Mouse (Mus musculus) forebrain, embryonic 12.5 days (tissue): ENCODE data around the gene Adamtsl5. TPM values are rescaled to one million over a fixed set of nuclear protein-coding genes. Genes with fewer than 3 reads are reported as not detected.

Experiments used
- ATAC-seq: fragments of 200-750 bp; cut with Nextera tagmentation; 2 replicates; pipeline ENCODE4 v1.8.0; 2017; ENCODE audit warnings: moderate TSS enrichment; ENCODE audit not compliant: low FRiP score
- H3K27ac ChIP-seq: fragments of 300-500 bp; sonication (generic); 2 replicates; pipeline ENCODE4 v1.5.1; 2016; ENCODE audit warnings: mild to moderate bottlenecking
- H3K27me3 ChIP-seq: fragments of 300-500 bp; sonication (generic); 2 replicates; pipeline ENCODE4 v1.6.1; 2016; ENCODE audit warnings: mild to moderate bottlenecking
- H3K36me3 ChIP-seq: fragments of 300-500 bp; sonication (generic); replicated peaks from 2 replicates; pipeline ENCODE4 v1.6.1; 2016; ENCODE audit warnings: mild to moderate bottlenecking
- H3K4me1 ChIP-seq: fragments of 300-500 bp; sonication (generic); 2 replicates; pipeline ENCODE4 v1.6.1; 2016
- H3K4me2 ChIP-seq: fragments of 300-500 bp; sonication (generic); 2 replicates; pipeline ENCODE4 v1.6.1; 2016; ENCODE audit warnings: mild to moderate bottlenecking, moderate library complexity
- H3K4me3 ChIP-seq: fragments of 300-500 bp; sonication (generic); replicated peaks from 2 replicates; pipeline ENCODE4 v1.5.1; 2016; ENCODE audit warnings: mild to moderate bottlenecking
- H3K9ac ChIP-seq: fragments of 300-500 bp; sonication (generic); 2 replicates; pipeline ENCODE4 v1.6.1; 2016; ENCODE audit warnings: mild to moderate bottlenecking
- H3K9me3 ChIP-seq: fragments of 300-500 bp; sonication (generic); 2 replicates; pipeline ENCODE4 v1.6.1; 2016
- WGBS: fragments of 180-500 bp; shearing (Covaris S2); methylation state at CpG from one replicate; pipeline ENCODE4 v1.1.7; 2016; 5-methylcytosine and 5-hydroxymethylcytosine counted together
- microRNA-seq: library from miRNA; unstranded; fragments of <30 nt; microRNA quantifications from one replicate; pipeline ENCODE4, GENCODE M21; 2017
- polyA plus RNA-seq: library from polyadenylated mRNA; unstranded; fragments of >200 nt; fragmentation: Nextera tagmentation; extraction: Ambion mirVana; gene quantifications from 2 replicates; pipeline ENCODE4 v1.2.1, GENCODE M21; 2016

Adamtsl5 gene
- polyA plus RNA-seq, 1 experiment from 2014 or later = 0.55 TPM

DNA sequence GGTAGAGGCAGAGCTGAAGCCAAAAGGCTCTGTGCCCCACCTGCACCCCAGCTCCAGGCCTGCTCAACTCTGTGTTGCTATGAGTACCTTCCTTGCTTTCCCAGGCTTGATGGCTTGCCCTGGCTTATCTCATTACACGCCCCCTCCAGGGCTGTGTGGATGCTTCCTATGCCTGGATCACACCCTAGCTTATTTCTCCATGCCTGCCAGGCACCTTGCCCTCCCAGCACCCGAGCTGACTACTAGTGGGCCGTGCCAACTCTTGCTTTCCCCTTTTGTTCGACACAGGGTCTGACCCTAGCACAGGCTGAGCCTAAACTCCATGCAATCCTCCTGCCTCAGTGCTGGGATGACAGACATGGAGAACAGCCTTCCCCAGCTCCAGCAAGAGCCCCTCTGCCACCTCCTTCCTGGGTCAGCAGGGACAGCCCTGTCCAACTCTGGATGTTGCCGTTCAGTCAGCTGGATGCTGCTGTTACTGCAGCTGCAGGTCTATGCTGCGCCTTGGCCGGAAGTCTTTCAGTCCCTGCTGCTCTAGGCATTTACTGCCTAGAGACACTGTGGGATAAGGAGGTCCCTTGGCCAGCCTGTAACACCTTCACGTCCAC, 50.6 kb downstream of the Adamtsl5 start:
- Histone ChIP-seq H3K4me2 (peak overlapping the region; percentile 82), H3K36me3 (peaks cover 28% of the 10 kb centered on the region), H3K27me3 (peaks cover 14% of the 10 kb centered on the region; the same call in 1 of the 2 replicates), H3K4me1 (peaks cover 88% of the 10 kb centered on the region), H3K9ac (peak overlapping the region; percentile 12; the same call in 1 of the 2 replicates), H3K4me3 (0 out of 2 replicates have a peak overlapping the region, but pooled peaks have one; percentile 60), H3K27ac (peak overlapping the region; percentile 95; the same call in 1 of the 2 replicates), H3K9me3 (no peaks in the 10 kb centered on the region)
- no peak for ATAC-seq
- 77% methylated on average over 8 of the region's 8 CpGs for WGBS

DNA sequence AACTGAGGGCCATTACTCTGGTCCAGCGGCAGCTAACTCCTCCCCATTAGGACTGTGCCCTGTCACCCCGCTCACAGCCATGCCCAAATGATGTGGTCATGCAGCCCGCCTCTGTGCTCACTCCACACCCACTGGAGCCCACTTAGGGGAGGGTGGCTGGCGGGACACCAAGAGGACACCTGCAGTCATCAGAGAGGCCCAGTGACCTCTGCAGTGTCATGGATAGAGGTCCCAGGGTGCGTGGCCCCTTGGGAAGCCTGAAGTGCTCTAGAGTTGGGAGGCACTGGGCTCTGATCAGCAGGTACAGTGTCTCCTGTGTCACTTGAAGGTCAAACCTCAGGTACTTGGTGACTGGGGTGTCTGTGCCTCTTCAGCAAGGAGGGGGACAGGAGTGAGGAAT, 51.4 kb downstream of the Adamtsl5 start:
- H3K27ac ChIP-seq = peak overlapping the region; percentile 95
- WGBS = 80% methylated on average over 5 of the region's 5 CpGs
- no peak for ATAC-seq
- H3K4me1 ChIP-seq = peaks cover 84% of the 10 kb centered on the region
- H3K36me3 ChIP-seq = peaks cover 20% of the 10 kb centered on the region
- H3K4me2 ChIP-seq = peak overlapping the region; percentile 62
- peak overlapping the region; percentile 46 for H3K4me3 ChIP-seq
- 0 out of 2 replicates have a peak, but pooled peaks cover 9% of the 10 kb centered on the region for H3K27me3 ChIP-seq
- no peaks in the 10 kb centered on the region for H3K9me3 ChIP-seq
- H3K9ac ChIP-seq = peak overlapping the region; percentile 69

DNA sequence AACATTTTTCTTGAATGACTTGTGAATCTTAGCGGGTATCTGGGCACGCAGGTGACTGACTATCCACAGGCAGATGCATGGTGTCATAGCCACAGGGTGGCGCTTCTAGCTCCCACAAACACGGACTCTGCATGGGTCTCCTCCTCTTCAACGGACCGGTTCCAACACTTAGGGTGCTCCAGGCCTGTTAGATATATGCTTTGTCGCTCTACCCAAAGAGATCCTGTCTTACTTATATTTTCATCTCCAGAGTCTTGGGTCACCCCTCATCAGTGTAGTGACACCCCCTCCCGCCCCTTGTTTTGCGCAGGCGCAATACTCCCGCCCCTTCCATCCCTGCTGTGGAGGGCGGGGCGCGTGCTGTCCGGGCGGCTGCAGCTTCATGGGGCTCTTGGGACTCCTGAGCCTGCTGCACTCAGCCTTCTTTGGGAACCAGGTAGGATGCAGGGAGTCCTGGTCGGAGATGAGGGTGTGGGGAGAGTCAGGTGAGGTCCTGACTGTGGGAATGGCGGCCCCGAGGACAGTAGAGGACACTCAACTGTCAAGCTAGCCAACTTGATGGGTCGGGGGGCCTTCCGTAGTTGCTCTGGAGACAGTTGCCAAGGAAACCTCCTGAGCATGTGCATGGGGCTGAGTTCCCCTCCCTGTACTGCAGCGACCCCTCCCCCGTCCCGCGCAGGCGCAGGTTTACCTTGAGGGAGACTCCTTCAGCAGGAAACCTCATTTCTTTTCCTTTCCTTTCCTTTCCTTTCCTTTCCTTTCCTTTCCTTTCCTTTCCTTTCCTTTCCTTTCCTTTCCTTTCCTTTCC, 52.4 kb downstream of the Adamtsl5 start, which contains the start of gene Apc2:
Gene Apc2 (plus strand): TSS at position 360 of the 808 bp plus-strand sequence.
- H3K36me3 ChIP-seq = peaks cover 18% of the 10 kb centered on the region
- H3K4me1 ChIP-seq = peaks cover 77% of the 10 kb centered on the region
- peak within 1 kb of the TSS; percentile 95 for H3K27ac ChIP-seq
- peak within 1 kb of the TSS; percentile 62 for H3K4me2 ChIP-seq
- peak within 1 kb of the TSS; percentile 69 for H3K9ac ChIP-seq
- 0 out of 2 replicates have a peak, but pooled peaks cover 4% of the 10 kb centered on the region for H3K27me3 ChIP-seq
- peak within 1 kb of the TSS; percentile 46 for H3K4me3 ChIP-seq
- ATAC-seq = peak; percentile 54
- under 1% methylated on average over 26 of the region's 26 CpGs for WGBS
- no peaks in the 10 kb centered on the region for H3K9me3 ChIP-seq

DNA sequence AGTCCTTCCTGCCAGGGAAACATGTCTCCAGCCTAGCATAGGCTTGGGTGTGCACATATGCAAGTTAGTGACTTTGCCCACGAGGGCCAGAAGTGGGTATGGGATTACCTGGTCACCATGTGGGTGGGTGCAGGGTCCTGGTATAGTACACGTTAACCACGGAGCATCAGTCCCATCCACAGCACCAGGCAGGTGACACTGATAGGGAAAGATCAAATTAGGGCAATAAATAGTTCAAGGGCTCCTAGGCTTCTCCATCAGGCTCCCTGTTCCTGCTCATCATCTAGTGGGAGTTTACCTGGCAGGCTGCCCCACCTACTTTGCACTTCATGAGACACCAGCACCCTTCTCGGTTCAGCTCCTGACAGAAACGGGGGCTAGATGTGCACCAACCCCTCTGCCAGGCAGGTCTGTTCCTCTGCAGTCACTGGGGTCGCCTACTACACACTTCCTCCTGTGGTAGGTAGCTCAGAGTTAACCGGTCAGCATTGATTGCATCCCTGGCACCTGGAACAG, 53.4 kb downstream of the Adamtsl5 start:
- Histone ChIP-seq H3K27me3 (no peaks in the 10 kb centered on the region), H3K4me2 (peak overlapping the region; percentile 62; the same call in 1 of the 2 replicates), H3K36me3 (peaks cover 18% of the 10 kb centered on the region), H3K4me1 (peaks cover 67% of the 10 kb centered on the region), H3K27ac (peak overlapping the region; percentile 95), H3K4me3 (no peak overlapping the region; the same call in 1 of the 2 replicates), H3K9ac (peak overlapping the region; percentile 13; the same call in 1 of the 2 replicates), H3K9me3 (no peaks in the 10 kb centered on the region)
- no peak for ATAC-seq
- 52% methylated on average over 7 of the region's 7 CpGs for WGBS

DNA sequence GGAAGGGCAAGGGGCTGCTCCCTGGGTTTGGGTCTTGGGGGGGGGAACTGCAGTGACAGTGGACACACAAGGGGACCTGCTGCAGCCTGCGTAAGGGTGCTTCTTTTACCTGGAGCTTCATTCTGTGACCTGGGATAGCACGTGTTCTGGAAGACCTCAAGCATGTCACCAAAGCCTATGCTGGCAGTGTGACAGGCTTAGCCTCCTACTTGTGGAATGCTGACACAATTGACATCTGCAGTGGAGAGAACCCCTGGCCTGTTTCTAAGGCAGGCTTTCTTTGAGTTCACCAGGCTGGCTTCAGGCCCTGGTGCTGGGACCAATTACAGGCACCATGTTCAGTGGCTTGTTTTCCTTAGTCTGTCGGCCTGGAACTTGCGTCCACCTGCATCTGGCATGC, 53.9 kb downstream of the Adamtsl5 start:
- Histone ChIP-seq H3K27ac (peak overlapping the region; percentile 95; the same call in 1 of the 2 replicates), H3K36me3 (peaks cover 21% of the 10 kb centered on the region), H3K4me1 (peaks cover 62% of the 10 kb centered on the region), H3K9me3 (no peaks in the 10 kb centered on the region), H3K27me3 (no peaks in the 10 kb centered on the region), H3K9ac (peak overlapping the region; percentile 29; the same call in 1 of the 2 replicates), H3K4me2 (peak overlapping the region; percentile 96), H3K4me3 (peak overlapping the region; percentile 69; the same call in 1 of the 2 replicates)
- 69% methylated on average over 4 of the region's 4 CpGs for WGBS
- ATAC-seq = no peak

DNA sequence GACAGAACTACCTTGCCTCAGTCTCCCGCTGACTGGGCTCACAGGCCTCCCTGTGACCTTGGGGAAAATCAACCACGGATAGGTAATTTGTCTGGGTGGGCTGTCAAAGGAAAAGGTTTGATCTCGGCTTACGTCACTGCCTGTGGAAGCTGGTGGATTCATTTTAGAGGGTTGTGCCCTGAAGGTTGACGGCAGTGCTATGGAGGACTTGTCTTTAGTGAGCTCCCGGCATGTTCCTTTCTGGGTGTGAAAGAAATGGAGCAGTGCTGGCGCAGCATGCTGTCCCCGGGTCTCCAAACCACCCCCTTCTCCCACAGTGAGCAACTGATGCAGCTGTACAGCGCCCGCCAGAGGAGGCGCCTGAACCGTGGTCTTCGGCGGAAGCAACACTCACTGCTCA, 54.9 kb downstream of the Adamtsl5 start:
- no peaks in the 10 kb centered on the region for H3K27me3 ChIP-seq
- 26% methylated on average over 14 of the region's 14 CpGs for WGBS
- peak overlapping the region; percentile 69 for H3K4me3 ChIP-seq
- H3K4me1 ChIP-seq = peaks cover 56% of the 10 kb centered on the region
- H3K4me2 ChIP-seq = peak overlapping the region; percentile 96
- no peaks in the 10 kb centered on the region for H3K9me3 ChIP-seq
- peaks cover 30% of the 10 kb centered on the region for H3K36me3 ChIP-seq
- H3K27ac ChIP-seq = peak overlapping the region; percentile 95
- ATAC-seq = no peak
- peak overlapping the region; percentile 99 for H3K9ac ChIP-seq

DNA sequence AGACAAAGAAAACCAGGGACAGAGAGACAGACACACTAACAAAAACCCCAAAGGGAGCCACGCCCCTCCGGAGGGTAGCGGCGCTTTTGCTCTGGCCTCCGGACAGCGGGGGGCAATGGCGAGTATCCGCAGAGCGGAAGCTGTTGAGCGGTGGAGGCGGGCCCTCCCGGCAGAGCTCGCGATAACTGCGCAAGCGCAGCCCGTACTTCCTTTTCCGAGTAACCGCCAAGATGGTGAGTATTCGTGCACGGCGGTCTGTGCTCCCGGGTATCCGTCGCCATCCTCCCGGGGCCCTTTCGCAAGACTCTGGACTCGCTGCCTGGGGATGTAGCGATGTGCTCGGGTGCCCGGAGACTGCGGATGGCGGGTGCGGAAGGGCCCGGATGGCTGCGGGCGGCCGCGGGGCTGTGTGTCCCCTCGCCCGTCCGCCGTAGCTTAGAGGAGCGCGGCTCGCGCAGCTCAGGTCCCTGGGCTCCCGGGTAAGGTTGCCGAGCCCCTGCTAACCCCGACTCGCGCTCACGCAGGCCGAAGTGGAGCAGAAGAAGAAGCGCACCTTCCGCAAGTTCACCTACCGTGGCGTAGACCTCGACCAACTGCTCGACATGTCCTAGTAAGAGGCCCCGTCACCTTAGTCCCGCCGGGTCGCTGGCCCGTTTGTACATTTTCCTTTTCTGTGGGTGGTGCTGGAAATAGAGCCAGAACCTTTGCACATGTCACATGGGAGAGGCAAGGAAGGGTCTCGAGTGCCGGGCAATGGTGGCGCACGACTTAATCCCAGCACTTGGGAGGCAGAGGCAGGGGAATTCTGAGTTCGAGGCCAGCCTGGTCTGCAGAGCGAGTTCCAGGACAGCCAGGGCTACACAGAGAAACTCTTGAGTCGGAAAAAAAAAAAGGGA, 55.7 kb downstream of the Adamtsl5 start, which contains the start of gene Rps15:
Gene Rps15 (plus strand): TSS at position 203 of the 896 bp plus-strand sequence.
- H3K4me2 ChIP-seq = peak within 1 kb of the TSS; percentile 96
- H3K4me3 ChIP-seq = peak within 1 kb of the TSS; percentile 69
- H3K36me3 ChIP-seq = peaks cover 37% of the 10 kb centered on the region
- peak within 1 kb of the TSS; percentile 99 for H3K9ac ChIP-seq
- peak; percentile 83 for ATAC-seq
- under 1% methylated on average over 72 of the region's 72 CpGs for WGBS
- H3K4me1 ChIP-seq = peaks cover 48% of the 10 kb centered on the region
- peak within 1 kb of the TSS; percentile 95 for H3K27ac ChIP-seq
- no peaks in the 10 kb centered on the region for H3K9me3 ChIP-seq
- no peaks in the 10 kb centered on the region for H3K27me3 ChIP-seq

Small RNA genes within 50 kb of the gene (microRNA-seq; reads per million reads assigned to microRNA genes)
- gene Gm22721 = not detected

Other genes with a start within 250 kb of the Adamtsl5 start
- 14.8 and 16.4 TPM in 2 replicates for gene Sbno2, start 242.8 kb downstream of the Adamtsl5 start, polyA plus RNA-seq
- 20.8 and 23.2 TPM in 2 replicates for gene Stk11, start 232.6 kb downstream of the Adamtsl5 start, polyA plus RNA-seq
- gene Atp5d, start 209.8 kb downstream of the Adamtsl5 start, polyA plus RNA-seq = 405 and 428 TPM in 2 replicates
- gene Cbarp, start 207.6 kb downstream of the Adamtsl5 start, polyA plus RNA-seq = 13.2 and 13.8 TPM in 2 replicates
- gene Midn, start 200.1 kb downstream of the Adamtsl5 start, polyA plus RNA-seq = 45.0 and 50.3 TPM in 2 replicates
- gene Cirbp, start 182.4 kb downstream of the Adamtsl5 start, polyA plus RNA-seq = 224 and 240 TPM in 2 replicates
- gene 1600002K03Rik, start 175.5 kb downstream of the Adamtsl5 start, polyA plus RNA-seq = 11.1 and 11.6 TPM in 2 replicates
- gene Efna2, start 168.9 kb downstream of the Adamtsl5 start, polyA plus RNA-seq = 36.4 and 48.9 TPM in 2 replicates
- gene Mum1, start 122.0 kb downstream of the Adamtsl5 start, polyA plus RNA-seq = 55.5 and 58.4 TPM in 2 replicates
- 201 and 216 TPM in 2 replicates for gene Ndufs7, start 99.3 kb downstream of the Adamtsl5 start, polyA plus RNA-seq
- gene Gamt, start 87.4 kb downstream of the Adamtsl5 start, polyA plus RNA-seq = 15.9 and 19.0 TPM in 2 replicates
- gene Dazap1, start 86.9 kb downstream of the Adamtsl5 start, polyA plus RNA-seq = 65.1 and 69.7 TPM in 2 replicates
- gene Rps15, start 56.0 kb downstream of the Adamtsl5 start, polyA plus RNA-seq = 708 and 760 TPM in 2 replicates
- gene Apc2, start 52.4 kb downstream of the Adamtsl5 start, polyA plus RNA-seq = 144 and 165 TPM in 2 replicates
- gene 2310011J03Rik, start 27.9 kb downstream of the Adamtsl5 start, polyA plus RNA-seq = 42.6 and 44.4 TPM in 2 replicates
- 3.7 and 3.8 TPM in 2 replicates for gene Pcsk4, start 18.9 kb downstream of the Adamtsl5 start, polyA plus RNA-seq
- 4.1 and 4.4 TPM in 2 replicates for gene Reep6, start 18.5 kb downstream of the Adamtsl5 start, polyA plus RNA-seq
- gene Plk5, start 8.0 kb upstream of the Adamtsl5 start, polyA plus RNA-seq = 0.23 and 0.40 TPM in 2 replicates
- 17.3 and 21.3 TPM in 2 replicates for gene Mex3d, start 39.2 kb upstream of the Adamtsl5 start, polyA plus RNA-seq
- 312 and 327 TPM in 2 replicates for gene Mbd3, start 51.1 kb upstream of the Adamtsl5 start, polyA plus RNA-seq
- gene Uqcr11, start 58.4 kb upstream of the Adamtsl5 start, polyA plus RNA-seq = 371 and 400 TPM in 2 replicates
- gene Tcf3, start 85.2 kb upstream of the Adamtsl5 start, polyA plus RNA-seq = 203 and 205 TPM in 2 replicates
- gene Onecut3, start 146.4 kb upstream of the Adamtsl5 start, polyA plus RNA-seq = 0.68 and 0.83 TPM in 2 replicates
- 0.46 and 0.64 TPM in 2 replicates for gene Atp8b3, start 190.7 kb upstream of the Adamtsl5 start, polyA plus RNA-seq
- gene Rexo1, start 213.1 kb upstream of the Adamtsl5 start, polyA plus RNA-seq = 31.0 and 36.0 TPM in 2 replicates
- 8.7 and 9.5 TPM in 2 replicates for gene Klf16, start 228.9 kb upstream of the Adamtsl5 start, polyA plus RNA-seq
- gene Abhd17a, start 241.9 kb upstream of the Adamtsl5 start, polyA plus RNA-seq = 84.2 and 89.6 TPM in 2 replicates